Mouse (Mus musculus) megakaryocyte, embryonic 14.5 days (primary cell): ENCODE data around the gene Ripor3. TPM values are rescaled to one million over a fixed set of nuclear protein-coding genes. Genes with fewer than 3 reads are reported as not detected.
A peak's percentile ranks its signal among the peaks of the same experiment; 100 is the strongest.

ENCODE experiments used
- H3K27me3 ChIP-seq: replicated peaks from 2 replicates; pipeline ENCODE3; 2012; ENCODE audit warnings: inconsistent platforms
- H3K36me3 ChIP-seq: replicated peaks from 2 replicates; pipeline ENCODE3; 2012; ENCODE audit warnings: low read length, inconsistent platforms, mixed read lengths
- H3K4me1 ChIP-seq: 2 replicates; pipeline ENCODE4 v1.6.1; 2012; ENCODE audit warnings: inconsistent platforms
- H3K4me3 ChIP-seq: replicated peaks from 2 replicates; pipeline ENCODE3; 2012; ENCODE audit warnings: moderate library complexity, mild to moderate bottlenecking, inconsistent platforms
- H3K9me3 ChIP-seq: 2 replicates; pipeline ENCODE4 v1.6.1; 2012; ENCODE audit warnings: inconsistent platforms
- FLI1 ChIP-seq: IDR thresholded peaks from 2 replicates; pipeline ENCODE4 v1.6.1; 2012; ENCODE audit warnings: low read length, inconsistent platforms, mixed read lengths
- GATA1 ChIP-seq: IDR thresholded peaks from 3 replicates; pipeline ENCODE4 v1.6.1; 2012; ENCODE audit warnings: mixed read lengths, low read length, inconsistent platforms, borderline replicate concordance
- polyA plus RNA-seq: library from polyadenylated mRNA; stranded (reverse); fragments of >175 nt; gene quantifications from 2 replicates; pipeline ENCODE4 v1.2.3, GENCODE M21; 2012; ENCODE audit warnings: low replicate concordance; ENCODE audit not compliant: insufficient read depth

The Ripor3 gene
- polyA plus RNA-seq, 1 experiment = 123 TPM

- TF ChIP-seq GATA1 (no peak), FLI1 (no peak)
- Histone ChIP-seq H3K4me3 (no peak overlapping the region), H3K4me1 (peaks cover 97% of the 10 kb centered on the region)
These were observed 48.1 kb downstream of the Ripor3 start for GRCm38 (mm10) chr2:167962347-167962746.

GRCm38 (mm10) chr2:167960584-167960983 is 49.8 kb downstream of the Ripor3 start:
- Histone ChIP-seq H3K36me3 (peaks cover 93% of the 10 kb centered on the region), H3K4me1 (peaks cover 97% of the 10 kb centered on the region)
- TF ChIP-seq FLI1 (no peak), GATA1 (no peak)

More at GRCm38 (mm10) chr2:167962347-167962746, 48.1 kb downstream of the Ripor3 start:
- H3K27me3 ChIP-seq = no peaks in the 10 kb centered on the region
- peaks cover 96% of the 10 kb centered on the region for H3K36me3 ChIP-seq
- H3K9me3 ChIP-seq = no peaks in the 10 kb centered on the region

GRCm38 (mm10) chr2:167959996-167960395 is 50.4 kb downstream of the Ripor3 start:
- no peaks in the 10 kb centered on the region for H3K27me3 ChIP-seq
- H3K36me3 ChIP-seq = peaks cover 92% of the 10 kb centered on the region
- TF ChIP-seq FLI1 (no peak), GATA1 (no peak)
- peak overlapping the region; percentile 69 for H3K4me3 ChIP-seq
- H3K4me1 ChIP-seq = peaks cover 97% of the 10 kb centered on the region
- no peaks in the 10 kb centered on the region for H3K9me3 ChIP-seq

More at GRCm38 (mm10) chr2:167960584-167960983, 49.8 kb downstream of the Ripor3 start:
- Histone ChIP-seq H3K27me3 (no peaks in the 10 kb centered on the region), H3K9me3 (no peaks in the 10 kb centered on the region), H3K4me3 (no peak overlapping the region)

- no peaks in the 10 kb centered on the region for H3K27me3 ChIP-seq
- H3K36me3 ChIP-seq = peaks cover 92% of the 10 kb centered on the region
- H3K4me1 ChIP-seq = peaks cover 97% of the 10 kb centered on the region
- peak overlapping the region; percentile 51 for H3K4me3 ChIP-seq
- H3K9me3 ChIP-seq = no peaks in the 10 kb centered on the region
- TF ChIP-seq FLI1 (no peak), GATA1 (no peak)
These were observed 51.0 kb downstream of the Ripor3 start for GRCm38 (mm10) chr2:167959384-167959911.

GRCm38 (mm10) chr2:167958843-167959242 is 51.6 kb downstream of the Ripor3 start:
- peak overlapping the region; percentile 69 for H3K4me3 ChIP-seq
- H3K36me3 ChIP-seq = peaks cover 92% of the 10 kb centered on the region
- TF ChIP-seq FLI1 = no peak
- no peak for TF ChIP-seq GATA1
- no peaks in the 10 kb centered on the region for H3K27me3 ChIP-seq
- H3K9me3 ChIP-seq = no peaks in the 10 kb centered on the region
- H3K4me1 ChIP-seq = peaks cover 97% of the 10 kb centered on the region

- H3K27me3 ChIP-seq = no peaks in the 10 kb centered on the region
- TF ChIP-seq FLI1 (no peak), GATA1 (no peak)
- H3K9me3 ChIP-seq = no peaks in the 10 kb centered on the region
- H3K4me3 ChIP-seq = peak overlapping the region; percentile 70
- H3K36me3 ChIP-seq = peaks cover 92% of the 10 kb centered on the region
- H3K4me1 ChIP-seq = peaks cover 97% of the 10 kb centered on the region
These were observed 52.2 kb downstream of the Ripor3 start for GRCm38 (mm10) chr2:167958082-167958788.

GRCm38 (mm10) chr2:167957539-167957938 is 52.9 kb downstream of the Ripor3 start:
- Histone ChIP-seq H3K4me1 (peaks cover 97% of the 10 kb centered on the region), H3K27me3 (no peaks in the 10 kb centered on the region), H3K36me3 (peaks cover 91% of the 10 kb centered on the region), H3K4me3 (no peak overlapping the region), H3K9me3 (no peaks in the 10 kb centered on the region)
- TF ChIP-seq FLI1 (no peak), GATA1 (no peak)

GRCm38 (mm10) chr2:167954928-167955327 is 55.5 kb downstream of the Ripor3 start:
- TF ChIP-seq GATA1 (no peak), FLI1 (no peak)
- Histone ChIP-seq H3K4me1 (peaks cover 100% of the 10 kb centered on the region), H3K36me3 (peaks cover 95% of the 10 kb centered on the region), H3K27me3 (no peaks in the 10 kb centered on the region), H3K9me3 (no peaks in the 10 kb centered on the region), H3K4me3 (peak overlapping the region; percentile 8)

GRCm38 (mm10) chr2:167953819-167954218 is 56.6 kb downstream of the Ripor3 start:
- Histone ChIP-seq H3K9me3 (no peaks in the 10 kb centered on the region), H3K4me1 (peaks cover 100% of the 10 kb centered on the region), H3K36me3 (peaks cover 86% of the 10 kb centered on the region), H3K27me3 (no peaks in the 10 kb centered on the region), H3K4me3 (no peak overlapping the region)
- TF ChIP-seq FLI1 (no peak), GATA1 (no peak)
